Mouse (Mus musculus) E14TG2a.4 (cell line): ENCODE measurements around the gene Zfp277.

Source experiments
- H3K27me3 ChIP-seq: 2 replicates; pipeline ENCODE4 v1.6.1; 2014; ENCODE audit warnings: low read length, control low read depth; ENCODE audit not compliant: insufficient read depth
- H3K36me3 ChIP-seq: 2 replicates; pipeline ENCODE4 v1.6.1; 2014; ENCODE audit warnings: low read length, control low read depth; ENCODE audit not compliant: insufficient read depth
- H3K4me1 ChIP-seq: replicated peaks from 2 replicates; pipeline ENCODE4 v1.6.1; 2014; ENCODE audit warnings: low read depth, low read length, control low read depth
- H3K4me3 ChIP-seq: replicated peaks from 2 replicates; pipeline ENCODE4 v1.5.1; 2014; ENCODE audit warnings: mild to moderate bottlenecking, low read length
- H3K9me3 ChIP-seq: 2 replicates; pipeline ENCODE4 v1.6.1; 2014; ENCODE audit warnings: low read length, control low read depth
- CTCF ChIP-seq: conservative IDR thresholded peaks from 2 replicates; pipeline ENCODE4 v1.5.1; 2014; ENCODE audit warnings: low read length
- NANOG ChIP-seq: IDR thresholded peaks from 2 replicates; pipeline ENCODE4 v1.6.1; 2014; ENCODE audit warnings: borderline replicate concordance, low read length, mixed read lengths
- POU5F1 ChIP-seq: IDR thresholded peaks from 2 replicates; pipeline ENCODE4 v1.6.1; 2014; ENCODE audit warnings: low read length, borderline replicate concordance

Zfp277 gene

GRCm38 (mm10) chr12:40351879-40352278 lies 93.8 kb downstream of the Zfp277 start:
- peaks cover 16% of the 10 kb centered on the region for H3K36me3 ChIP-seq
- no peaks in the 10 kb centered on the region for H3K27me3 ChIP-seq
- peaks cover 8% of the 10 kb centered on the region for H3K4me1 ChIP-seq
- TF ChIP-seq POU5F1 (no peak), NANOG (no peak)
- H3K9me3 ChIP-seq = no peaks in the 10 kb centered on the region
- no peak overlapping the region for H3K4me3 ChIP-seq

- Histone ChIP-seq H3K27me3 (no peaks in the 10 kb centered on the region), H3K4me3 (no peak overlapping the region), H3K36me3 (peaks cover 16% of the 10 kb centered on the region), H3K4me1 (peaks cover 8% of the 10 kb centered on the region), H3K9me3 (no peaks in the 10 kb centered on the region)
- TF ChIP-seq POU5F1 (no peak), CTCF (no peak), NANOG (no peak)
Observed at GRCm38 (mm10) chr12:40348251-40348650, 97.5 kb downstream of the Zfp277 start.

- Histone ChIP-seq H3K36me3 (peaks cover 16% of the 10 kb centered on the region), H3K4me1 (peaks cover 8% of the 10 kb centered on the region), H3K27me3 (no peaks in the 10 kb centered on the region), H3K4me3 (no peak overlapping the region), H3K9me3 (no peaks in the 10 kb centered on the region)
- TF ChIP-seq POU5F1 (no peak), CTCF (no peak), NANOG (no peak)
Observed at GRCm38 (mm10) chr12:40347060-40347698, 98.5 kb downstream of the Zfp277 start.

GRCm38 (mm10) chr12:40341443-40341842 lies 104.3 kb downstream of the Zfp277 start:
- TF ChIP-seq POU5F1 (no peak), CTCF (no peak), NANOG (no peak)
- no peaks in the 10 kb centered on the region for H3K4me1 ChIP-seq
- H3K9me3 ChIP-seq = no peaks in the 10 kb centered on the region
- H3K4me3 ChIP-seq = no peak overlapping the region
- no peaks in the 10 kb centered on the region for H3K27me3 ChIP-seq
- no peaks in the 10 kb centered on the region for H3K36me3 ChIP-seq

GRCm38 (mm10) chr12:40335303-40335702 lies 110.4 kb downstream of the Zfp277 start:
- TF ChIP-seq POU5F1 = no peak
- TF ChIP-seq NANOG = no peak
- TF ChIP-seq CTCF = no peak
- Histone ChIP-seq H3K4me1 (no peaks in the 10 kb centered on the region), H3K27me3 (no peaks in the 10 kb centered on the region)

GRCm38 (mm10) chr12:40331467-40331866 lies 114.2 kb downstream of the Zfp277 start:
- no peak overlapping the region for H3K4me3 ChIP-seq
- peaks cover 39% of the 10 kb centered on the region for H3K36me3 ChIP-seq
- no peaks in the 10 kb centered on the region for H3K27me3 ChIP-seq
- no peaks in the 10 kb centered on the region for H3K4me1 ChIP-seq
- H3K9me3 ChIP-seq = no peaks in the 10 kb centered on the region
- TF ChIP-seq CTCF (no peak), POU5F1 (no peak), NANOG (no peak)

More at GRCm38 (mm10) chr12:40335303-40335702, 110.4 kb downstream of the Zfp277 start:
- H3K36me3 ChIP-seq = peaks cover 20% of the 10 kb centered on the region
- H3K9me3 ChIP-seq = no peaks in the 10 kb centered on the region
- H3K4me3 ChIP-seq = no peak overlapping the region

- Histone ChIP-seq H3K27me3 (no peaks in the 10 kb centered on the region), H3K9me3 (no peaks in the 10 kb centered on the region), H3K4me1 (no peaks in the 10 kb centered on the region), H3K36me3 (peaks cover 40% of the 10 kb centered on the region), H3K4me3 (no peak overlapping the region)
- TF ChIP-seq NANOG = no peak
- no peak for TF ChIP-seq POU5F1
- no peak for TF ChIP-seq CTCF
Observed at GRCm38 (mm10) chr12:40327012-40327660, 118.6 kb downstream of the Zfp277 start.

GRCm38 (mm10) chr12:40325582-40325981 lies 120.1 kb downstream of the Zfp277 start:
- Histone ChIP-seq H3K4me1 (no peaks in the 10 kb centered on the region), H3K9me3 (no peaks in the 10 kb centered on the region), H3K36me3 (peaks cover 44% of the 10 kb centered on the region), H3K4me3 (no peak overlapping the region), H3K27me3 (no peaks in the 10 kb centered on the region)
- TF ChIP-seq POU5F1 (no peak), NANOG (no peak), CTCF (no peak)

GRCm38 (mm10) chr12:40324819-40325218 lies 120.9 kb downstream of the Zfp277 start:
- no peaks in the 10 kb centered on the region for H3K27me3 ChIP-seq
- no peak for TF ChIP-seq CTCF
- no peak for TF ChIP-seq POU5F1
- no peak for TF ChIP-seq NANOG
- no peaks in the 10 kb centered on the region for H3K9me3 ChIP-seq
- H3K4me1 ChIP-seq = no peaks in the 10 kb centered on the region
- H3K36me3 ChIP-seq = peaks cover 51% of the 10 kb centered on the region
- H3K4me3 ChIP-seq = no peak overlapping the region
